Mouse (Mus musculus) liver, postnatal 0 days (tissue): ENCODE data around the gene Bcl7b.

Experiments used
- CTCF ChIP-seq: sonication (generic); IDR thresholded peaks from 2 replicates; pipeline ENCODE4 v1.5.1; 2016; ENCODE audit warnings: antibody characterized with exemption, low read depth
- EP300 ChIP-seq: IDR thresholded peaks from 2 replicates; pipeline ENCODE4 v1.6.1; 2016; ENCODE audit warnings: antibody characterized with exemption, low read depth, mild to moderate bottlenecking

- TF ChIP-seq CTCF (no peak), EP300 (no peak)
These were observed 19.4 kb upstream of the Bcl7b start for GRCm38 (mm10) chr5:135148715-135149052.
